Mouse (Mus musculus) C2C12 (cell line): Measurements from ENCODE around the gene Dmgdh. TPM values are rescaled to one million over a fixed set of nuclear protein-coding genes. Genes with fewer than 3 reads are reported as not detected.

Experiments used
- H3K27me3 ChIP-seq: one replicate; pipeline ENCODE4 v1.6.1; 2011; ENCODE audit not compliant: control insufficient read depth, insufficient read depth, insufficient read length
- H3K36me3 ChIP-seq: one replicate; pipeline ENCODE4 v1.6.1; 2011; ENCODE audit not compliant: control insufficient read depth, insufficient read depth
- H3K4me3 ChIP-seq: one replicate; pipeline ENCODE4 v1.5.1; 2011; ENCODE audit warnings: mild to moderate bottlenecking, control low read depth; ENCODE audit not compliant: poor library complexity, insufficient read depth, severe bottlenecking
- H3K79me2 ChIP-seq: one replicate; pipeline ENCODE4 v1.6.1; 2011; ENCODE audit not compliant: control insufficient read depth, insufficient read depth
- H3K79me3 ChIP-seq: one replicate; pipeline ENCODE4 v1.6.1; 2011; ENCODE audit warnings: low read depth, control low read depth
- H3ac ChIP-seq: one replicate; pipeline ENCODE3; 2011; ENCODE audit warnings: low read depth; ENCODE audit not compliant: control insufficient read depth, insufficient read length
- CEBPB ChIP-seq: IDR thresholded peaks from one replicate; pipeline ENCODE4 v1.6.1; 2011; ENCODE audit warnings: low read depth, mild to moderate bottlenecking, control low read depth, moderate library complexity
- CTCF ChIP-seq: IDR thresholded peaks from one replicate; pipeline ENCODE4 v1.5.1; 2011; ENCODE audit not compliant: control insufficient read depth, insufficient read depth, insufficient read length
- FOSL1 ChIP-seq: IDR thresholded peaks from one replicate; pipeline ENCODE4 v1.8.0; 2011; ENCODE audit warnings: mild to moderate bottlenecking, low read length; ENCODE audit not compliant: poor library complexity, insufficient read depth, severe bottlenecking
- MAX ChIP-seq: IDR thresholded peaks from one replicate; pipeline ENCODE4 v1.6.1; 2011; ENCODE audit warnings: mild to moderate bottlenecking, control low read depth
- MYOD1 ChIP-seq: IDR thresholded peaks from one replicate; pipeline ENCODE4 v1.6.1; 2011; ENCODE audit warnings: low read depth; ENCODE audit not compliant: control insufficient read depth, insufficient read length
- MYOG ChIP-seq: IDR thresholded peaks from one replicate; pipeline ENCODE4 v1.6.1; 2011; ENCODE audit not compliant: control insufficient read depth, insufficient read length; ENCODE audit errors: extremely low read depth
- USF1 ChIP-seq: IDR thresholded peaks from one replicate; pipeline ENCODE4 v1.6.1; 2011; ENCODE audit warnings: low read depth, mild to moderate bottlenecking, control low read depth, moderate library complexity
- microRNA-seq: library from miRNA; unstranded; fragments of <30 nt; microRNA quantifications from one replicate; pipeline ENCODE4, GENCODE M21; 2019; ENCODE audit warnings: borderline microRNAs expressed
- polyA plus RNA-seq: library from polyadenylated mRNA; unstranded; fragments of >200 nt; fragmentation: generic; extraction: Trizol; gene quantifications from one replicate; pipeline ENCODE4 v1.2.1, GENCODE M21; 2012; ENCODE audit warnings: missing spikeins

The Dmgdh gene
- polyA plus RNA-seq, 1 experiment, result not detected

GRCm38 (mm10) chr13:93793643-93794182, 119.5 kb downstream of the Dmgdh start:
- H3K36me3 ChIP-seq, result peaks cover 5% of the 10 kb centered on the region
- TF ChIP-seq FOSL1 (no peak), MAX (no peak)
- H3K4me3 ChIP-seq, result no peak overlapping the region
- no peaks in the 10 kb centered on the region for H3K79me2 ChIP-seq
- H3K27me3 ChIP-seq, result no peaks in the 10 kb centered on the region
- H3ac ChIP-seq, result no peak overlapping the region
- no peaks in the 10 kb centered on the region for H3K79me3 ChIP-seq

- no peak overlapping the region for H3ac ChIP-seq
- H3K79me3 ChIP-seq, result no peaks in the 10 kb centered on the region
- H3K79me2 ChIP-seq, result no peaks in the 10 kb centered on the region
- TF ChIP-seq FOSL1 (no peak), CTCF (no peak), USF1 (no peak), CEBPB (no peak), MAX (no peak), MYOD1 (no peak), MYOG (no peak)
- H3K36me3 ChIP-seq, result peaks cover 5% of the 10 kb centered on the region
- no peaks in the 10 kb centered on the region for H3K27me3 ChIP-seq
- no peak overlapping the region for H3K4me3 ChIP-seq
Measured at GRCm38 (mm10) chr13:93797011-93797600, 122.9 kb downstream of the Dmgdh start.

Small RNAs within 50 kb of the gene (microRNA-seq; reads per million reads assigned to microRNA genes)
- not detected for gene Mir5624

Other genes starting within 250 kb of the Dmgdh start
- gene Jmy, start 174.6 kb upstream of the Dmgdh start, polyA plus RNA-seq, result 3.2 TPM
- gene Bhmt, start 36.5 kb upstream of the Dmgdh start, polyA plus RNA-seq, result not detected
- gene Bhmt2, start 131 bp upstream of the Dmgdh start, polyA plus RNA-seq, result not detected
- 9.2 TPM for gene Arsb, start 97.2 kb downstream of the Dmgdh start, polyA plus RNA-seq